Mouse (Mus musculus): ENCODE measurements around the gene Limch1. TPM values are rescaled to one million over a fixed set of nuclear protein-coding genes. Genes with fewer than 3 reads are reported as not detected.

The Limch1 gene
- polyA plus RNA-seq, 1 experiment, result not detected

GRCm38 (mm10) chr5:66968925-66969711 lies 223.5 kb downstream of the Limch1 start:
- no peak overlapping the region for H3K4me3 ChIP-seq (replicated peaks)
- H3K27me3 ChIP-seq (replicated peaks), result no peaks in the 10 kb centered on the region
- TF ChIP-seq GATA1 (IDR thresholded peaks at IDR 0.05; ENCODE audit: borderline replicate concordance, low read length), result no peak
- TF ChIP-seq FLI1 (IDR thresholded peaks at IDR 0.05; ENCODE audit: low read length), result no peak
- no peaks in the 10 kb centered on the region for H3K4me1 ChIP-seq
- no peaks in the 10 kb centered on the region for H3K9me3 ChIP-seq
- no peaks in the 10 kb centered on the region for H3K36me3 ChIP-seq (replicated peaks; ENCODE audit: low read length)

GRCm38 (mm10) chr5:66975621-66976020 lies 230.0 kb downstream of the Limch1 start:
- TF ChIP-seq FLI1 (IDR thresholded peaks at IDR 0.05; ENCODE audit: low read length), result no peak
- no peak for TF ChIP-seq GATA1 (IDR thresholded peaks at IDR 0.05; ENCODE audit: borderline replicate concordance, low read length)
- Histone ChIP-seq H3K4me3 (replicated peaks) (no peak overlapping the region), H3K4me1 (no peaks in the 10 kb centered on the region), H3K9me3 (peaks cover 4% of the 10 kb centered on the region; the same call in 1 of the 2 replicates), H3K36me3 (replicated peaks; ENCODE audit: low read length) (no peaks in the 10 kb centered on the region), H3K27me3 (replicated peaks) (no peaks in the 10 kb centered on the region)

- no peaks in the 10 kb centered on the region for H3K4me1 ChIP-seq
- H3K9me3 ChIP-seq, result peaks cover 3% of the 10 kb centered on the region; the same call in 1 of the 2 replicates
- H3K4me3 ChIP-seq (replicated peaks), result no peak overlapping the region
- TF ChIP-seq GATA1 (IDR thresholded peaks at IDR 0.05; ENCODE audit: borderline replicate concordance, low read length), result no peak
- no peaks in the 10 kb centered on the region for H3K36me3 ChIP-seq (replicated peaks; ENCODE audit: low read length)
- no peaks in the 10 kb centered on the region for H3K27me3 ChIP-seq (replicated peaks)
Observed at GRCm38 (mm10) chr5:66979332-66980218, 233.9 kb downstream of the Limch1 start.

GRCm38 (mm10) chr5:66980862-66981261 lies 235.2 kb downstream of the Limch1 start:
- Histone ChIP-seq H3K9me3 (peaks cover 3% of the 10 kb centered on the region; the same call in 1 of the 2 replicates), H3K27me3 (replicated peaks) (no peaks in the 10 kb centered on the region), H3K36me3 (replicated peaks; ENCODE audit: low read length) (no peaks in the 10 kb centered on the region), H3K4me1 (no peaks in the 10 kb centered on the region), H3K4me3 (replicated peaks) (no peak overlapping the region)
- TF ChIP-seq FLI1 (IDR thresholded peaks at IDR 0.05; ENCODE audit: low read length), result no peak
- no peak for TF ChIP-seq GATA1 (IDR thresholded peaks at IDR 0.05; ENCODE audit: borderline replicate concordance, low read length)

GRCm38 (mm10) chr5:66983104-66983503 lies 237.5 kb downstream of the Limch1 start:
- peaks cover 6% of the 10 kb centered on the region; the same call in 1 of the 2 replicates for H3K9me3 ChIP-seq
- no peaks in the 10 kb centered on the region for H3K27me3 ChIP-seq (replicated peaks)
- H3K36me3 ChIP-seq (replicated peaks; ENCODE audit: low read length), result no peaks in the 10 kb centered on the region
- H3K4me3 ChIP-seq (replicated peaks), result no peak overlapping the region
- no peaks in the 10 kb centered on the region for H3K4me1 ChIP-seq
- no peak for TF ChIP-seq FLI1 (IDR thresholded peaks at IDR 0.05; ENCODE audit: low read length)
- no peak for TF ChIP-seq GATA1 (IDR thresholded peaks at IDR 0.05; ENCODE audit: borderline replicate concordance, low read length)

- TF ChIP-seq FLI1 (IDR thresholded peaks at IDR 0.05; ENCODE audit: low read length) (no peak), GATA1 (IDR thresholded peaks at IDR 0.05; ENCODE audit: borderline replicate concordance, low read length) (no peak)
- Histone ChIP-seq H3K4me3 (replicated peaks) (no peak overlapping the region), H3K4me1 (no peaks in the 10 kb centered on the region), H3K9me3 (peaks cover 6% of the 10 kb centered on the region; the same call in 1 of the 2 replicates), H3K27me3 (replicated peaks) (peaks cover 2% of the 10 kb centered on the region), H3K36me3 (replicated peaks; ENCODE audit: low read length) (no peaks in the 10 kb centered on the region)
Observed at GRCm38 (mm10) chr5:66988926-66989325, 243.3 kb downstream of the Limch1 start.

- no peaks in the 10 kb centered on the region for H3K36me3 ChIP-seq (replicated peaks; ENCODE audit: low read length)
- TF ChIP-seq FLI1 (IDR thresholded peaks at IDR 0.05; ENCODE audit: low read length) (no peak), GATA1 (IDR thresholded peaks at IDR 0.05; ENCODE audit: borderline replicate concordance, low read length) (no peak)
- no peaks in the 10 kb centered on the region for H3K4me1 ChIP-seq
- H3K27me3 ChIP-seq (replicated peaks), result peaks cover 4% of the 10 kb centered on the region
- peaks cover 5% of the 10 kb centered on the region; the same call in 1 of the 2 replicates for H3K9me3 ChIP-seq
- no peak overlapping the region for H3K4me3 ChIP-seq (replicated peaks)
Observed at GRCm38 (mm10) chr5:66989531-66989930, 243.9 kb downstream of the Limch1 start.

DNA sequence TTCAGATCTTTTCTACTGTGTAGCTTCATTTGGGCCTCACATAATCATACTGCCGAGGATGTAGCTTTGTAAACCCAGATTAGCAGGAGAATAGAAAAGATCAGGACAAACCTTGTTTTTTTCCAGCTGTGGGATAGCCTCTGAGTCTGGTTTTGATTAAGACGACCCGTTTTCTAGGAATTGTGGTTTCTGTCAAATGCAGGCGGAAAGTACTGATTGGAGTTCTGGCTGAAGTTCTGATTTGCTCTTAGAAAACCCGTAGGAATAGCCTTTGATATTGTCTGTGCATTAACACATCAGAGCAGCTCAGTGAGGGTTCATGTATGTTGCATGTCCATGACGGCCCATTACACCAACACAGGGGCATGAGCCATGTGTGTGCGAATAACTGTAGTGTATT lies 246.8 kb downstream of the Limch1 start:
- Histone ChIP-seq H3K36me3 (replicated peaks; ENCODE audit: low read length) (no peaks in the 10 kb centered on the region), H3K9me3 (0 out of 2 replicates have a peak, but pooled peaks cover 2% of the 10 kb centered on the region), H3K4me1 (peaks cover 6% of the 10 kb centered on the region; the same call in 1 of the 2 replicates)

DNA sequence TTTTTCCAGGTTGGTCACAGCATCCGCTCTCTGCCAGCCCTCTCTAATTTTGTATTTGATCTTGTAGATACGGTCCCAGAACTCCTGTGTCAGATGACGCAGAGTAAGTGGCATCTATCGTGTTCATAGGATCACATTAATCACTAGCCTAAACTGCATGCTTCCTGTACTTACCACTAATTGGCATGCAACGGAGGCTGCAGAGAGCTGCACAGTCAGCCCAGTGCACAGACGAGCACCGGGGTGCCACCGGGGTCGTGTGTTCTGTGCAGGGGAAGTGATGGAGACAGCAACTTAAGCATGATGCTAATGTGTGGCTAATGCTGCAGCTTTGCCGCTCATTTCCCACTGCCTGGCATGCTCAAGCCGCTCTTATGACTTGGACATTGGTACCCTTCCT lies 247.4 kb downstream of the Limch1 start:
- H3K4me1 ChIP-seq, result peaks cover 6% of the 10 kb centered on the region; the same call in 1 of the 2 replicates
- H3K36me3 ChIP-seq (replicated peaks; ENCODE audit: low read length), result no peaks in the 10 kb centered on the region
- H3K9me3 ChIP-seq, result no peaks in the 10 kb centered on the region
- H3K4me3 ChIP-seq (replicated peaks), result no peak overlapping the region
- TF ChIP-seq FLI1 (IDR thresholded peaks at IDR 0.05; ENCODE audit: low read length), result no peak
- TF ChIP-seq GATA1 (IDR thresholded peaks at IDR 0.05; ENCODE audit: borderline replicate concordance, low read length), result no peak
- H3K27me3 ChIP-seq (replicated peaks), result peaks cover 22% of the 10 kb centered on the region

More for the DNA sequence above, 246.8 kb downstream of the Limch1 start:
- H3K4me3 ChIP-seq (replicated peaks), result no peak overlapping the region
- H3K27me3 ChIP-seq (replicated peaks), result peaks cover 15% of the 10 kb centered on the region
- no peak for TF ChIP-seq FLI1 (IDR thresholded peaks at IDR 0.05; ENCODE audit: low read length)
- no peak for TF ChIP-seq GATA1 (IDR thresholded peaks at IDR 0.05; ENCODE audit: borderline replicate concordance, low read length)
